23 mouse cellular contexts compared by ENCODE assay signal in genomic region chr9:61406343-61406742, GRCm38 (mm10). TPM values are rescaled to one million over a fixed set of nuclear protein-coding genes. Genes with fewer than 3 reads are reported as not detected.
DNase-seq lines count a peak whose midpoint lies in the region; ATAC-seq and TF ChIP-seq lines count a peak whose summit lies in the region.
"Had no signal": no experiment of that assay in that cellular context is flagged by ENCODE, and none has a peak within 500 bp of the region (broad histone marks: within the 10 kb centered on the region; RNA-seq: fewer than 3 reads in every experiment).

No protein-coding gene starts in this region.

- ATAC-seq in hindbrain, postnatal 0 days = no peak
- ATAC-seq in midbrain, embryonic 14.5 days (ENCODE audit: low FRiP score, low TSS enrichment) = no peak
- no peak for ATAC-seq in midbrain, embryonic 11.5 days (ENCODE audit: low FRiP score)
- no peak for ATAC-seq in hindbrain, embryonic 14.5 days (ENCODE audit: low FRiP score)
- ATAC-seq in liver, postnatal 0 days = no peak
- ATAC-seq: Patski had no signal

- no peak overlapping the region for H3K4me2 ChIP-seq in hindbrain, postnatal 0 days (ENCODE audit: low read depth, low read length)
- no peak overlapping the region for H3K4me2 ChIP-seq in midbrain, embryonic 14.5 days (ENCODE audit: low read length)
- H3K4me2 ChIP-seq in midbrain, embryonic 11.5 days = no peak overlapping the region
- H3K4me2 ChIP-seq in hindbrain, embryonic 14.5 days (replicated peaks) = no peak overlapping the region
- no peak overlapping the region for H3K4me2 ChIP-seq in liver, postnatal 0 days (ENCODE audit: low read depth, low read length)
- H3K4me2 ChIP-seq: heart, embryonic 12.5 days; liver, embryonic 11.5 days had no signal

- H3K4me1 ChIP-seq in hindbrain, embryonic 10.5 days (replicated peaks) = peaks cover 69% of the 10 kb centered on the region
- peaks cover 36% of the 10 kb centered on the region for H3K4me1 ChIP-seq in hindbrain, postnatal 0 days (ENCODE audit: insufficient read depth, low read length)
- H3K4me1 ChIP-seq in midbrain, embryonic 14.5 days (ENCODE audit: control insufficient read depth, insufficient read depth, low read length) = peaks cover 53% of the 10 kb centered on the region
- H3K4me1 ChIP-seq in midbrain, embryonic 11.5 days (ENCODE audit: control insufficient read depth, insufficient read depth, low read length) = peaks cover 49% of the 10 kb centered on the region
- peaks cover 57% of the 10 kb centered on the region for H3K4me1 ChIP-seq in hindbrain, embryonic 14.5 days (replicated peaks; ENCODE audit: control insufficient read depth, insufficient read depth, low read length)
- no peaks in the 10 kb centered on the region for H3K4me1 ChIP-seq in liver, postnatal 0 days (ENCODE audit: insufficient read depth)

- WGBS in hindbrain, embryonic 10.5 days = 71% methylated on average over 1 of the region's 1 CpGs
- 93% methylated on average over 1 of the region's 1 CpGs for WGBS in hindbrain, postnatal 0 days
- 83% methylated on average over 1 of the region's 1 CpGs for WGBS in midbrain, embryonic 14.5 days
- WGBS in midbrain, embryonic 11.5 days = 77% methylated on average over 1 of the region's 1 CpGs
- WGBS in hindbrain, embryonic 14.5 days = 83% methylated on average over 1 of the region's 1 CpGs
- 89% methylated on average over 1 of the region's 1 CpGs for WGBS in liver, postnatal 0 days (ENCODE audit: insufficient replicate concordance)

- no peak overlapping the region for H3K9ac ChIP-seq in hindbrain, postnatal 0 days (replicated peaks; ENCODE audit: low read length)
- no peak overlapping the region for H3K9ac ChIP-seq in midbrain, embryonic 14.5 days (replicated peaks; ENCODE audit: low read length)
- H3K9ac ChIP-seq in midbrain, embryonic 11.5 days (ENCODE audit: low read length) = no peak overlapping the region
- no peak overlapping the region for H3K9ac ChIP-seq in hindbrain, embryonic 14.5 days
- H3K9ac ChIP-seq in liver, postnatal 0 days (replicated peaks) = no peak overlapping the region
- H3K9ac ChIP-seq: heart, embryonic 12.5 days had no signal

- DNase-seq in hindbrain, embryonic 10.5 days (ENCODE audit: low spot score) = no peak
- DNase-seq in hindbrain, postnatal 0 days (ENCODE audit: low spot score) = no peak
- no peak for DNase-seq in midbrain, embryonic 14.5 days
- DNase-seq in midbrain, embryonic 11.5 days (ENCODE audit: low spot score, missing footprints) = no peak
- DNase-seq in hindbrain, embryonic 14.5 days (ENCODE audit: low spot score) = no peak
- DNase-seq in right cerebral cortex, postnatal 25 days = no peak
- no peak for DNase-seq in liver, postnatal 0 days
- DNase-seq: adrenal gland, postnatal 36 days; B cell, adult 2 months; cerebellum, adult 9-10 months; gastrocnemius, postnatal 10 days; heart, postnatal 10 days; kidney, adult 18-20 months; lung, adult 18-20 months; lung, postnatal 10 days; retina, postnatal 1 day; right cerebral cortex, postnatal 4 days; thymus, postnatal 14 days had no signal

- H3K9me3 ChIP-seq in hindbrain, embryonic 10.5 days = no peaks in the 10 kb centered on the region
- no peaks in the 10 kb centered on the region for H3K9me3 ChIP-seq in hindbrain, postnatal 0 days (ENCODE audit: low read length)
- no peaks in the 10 kb centered on the region for H3K9me3 ChIP-seq in midbrain, embryonic 14.5 days (ENCODE audit: control insufficient read depth, low read length)
- no peaks in the 10 kb centered on the region for H3K9me3 ChIP-seq in midbrain, embryonic 11.5 days (ENCODE audit: control insufficient read depth, low read length)
- H3K9me3 ChIP-seq in hindbrain, embryonic 14.5 days (ENCODE audit: control insufficient read depth, low read length) = no peaks in the 10 kb centered on the region
- H3K9me3 ChIP-seq in liver, postnatal 0 days (ENCODE audit: low read length) = no peaks in the 10 kb centered on the region
- H3K9me3 ChIP-seq: G1E had no signal

- no peak for TF ChIP-seq EP300 in liver, postnatal 0 days (IDR thresholded peaks at IDR 0.05; ENCODE audit: low read depth)

- no peaks in the 10 kb centered on the region for H3K27me3 ChIP-seq in hindbrain, embryonic 10.5 days (ENCODE audit: insufficient read depth, poor library complexity, severe bottlenecking)
- no peaks in the 10 kb centered on the region for H3K27me3 ChIP-seq in hindbrain, postnatal 0 days (ENCODE audit: insufficient read depth, low read length)
- H3K27me3 ChIP-seq in midbrain, embryonic 14.5 days (ENCODE audit: control insufficient read depth, insufficient read depth, low read length) = no peaks in the 10 kb centered on the region
- no peaks in the 10 kb centered on the region for H3K27me3 ChIP-seq in midbrain, embryonic 11.5 days (ENCODE audit: control insufficient read depth, insufficient read depth, low read length)
- H3K27me3 ChIP-seq in hindbrain, embryonic 14.5 days (ENCODE audit: control insufficient read depth, insufficient read depth, low read length) = no peaks in the 10 kb centered on the region
- H3K27me3 ChIP-seq in liver, postnatal 0 days (ENCODE audit: insufficient read depth, low read length) = no peaks in the 10 kb centered on the region
- H3K27me3 ChIP-seq: CH12.LX, Patski had no signal

- TF ChIP-seq CTCF in hindbrain, postnatal 0 days (IDR thresholded peaks at IDR 0.05; ENCODE audit: low read depth) = no peak
- no peak for TF ChIP-seq CTCF in liver, postnatal 0 days (IDR thresholded peaks at IDR 0.05; ENCODE audit: low read depth)

- H3K36me3 ChIP-seq in hindbrain, embryonic 10.5 days = peaks cover 100% of the 10 kb centered on the region
- H3K36me3 ChIP-seq in hindbrain, postnatal 0 days (ENCODE audit: insufficient read depth, low read length) = peaks cover 26% of the 10 kb centered on the region
- peaks cover 77% of the 10 kb centered on the region for H3K36me3 ChIP-seq in midbrain, embryonic 14.5 days (ENCODE audit: control insufficient read depth, insufficient read depth, low read length)
- H3K36me3 ChIP-seq in midbrain, embryonic 11.5 days (ENCODE audit: control insufficient read depth, insufficient read depth, low read length) = peaks cover 59% of the 10 kb centered on the region
- H3K36me3 ChIP-seq in hindbrain, embryonic 14.5 days (replicated peaks; ENCODE audit: control insufficient read depth, insufficient read depth) = peaks cover 74% of the 10 kb centered on the region
- H3K36me3 ChIP-seq in liver, postnatal 0 days (replicated peaks; ENCODE audit: insufficient read depth, low read length) = peaks cover 73% of the 10 kb centered on the region

- H3K27ac ChIP-seq in hindbrain, embryonic 10.5 days = 0 out of 2 replicates have a peak overlapping the region, but pooled peaks have one; percentile 36
- H3K27ac ChIP-seq in hindbrain, postnatal 0 days = no peak overlapping the region; the same call in 1 of the 2 replicates
- peak overlapping the region; percentile 75 for H3K27ac ChIP-seq in midbrain, embryonic 14.5 days (replicated peaks; ENCODE audit: low read depth, low read length)
- H3K27ac ChIP-seq in midbrain, embryonic 11.5 days (ENCODE audit: low read depth, low read length) = no peak overlapping the region
- peak overlapping the region; percentile 88 for H3K27ac ChIP-seq in hindbrain, embryonic 14.5 days
- H3K27ac ChIP-seq in liver, postnatal 0 days (ENCODE audit: low read depth) = no peak overlapping the region

- no peak overlapping the region for H3K4me3 ChIP-seq in hindbrain, embryonic 10.5 days
- no peak overlapping the region for H3K4me3 ChIP-seq in hindbrain, postnatal 0 days (ENCODE audit: low read length)
- H3K4me3 ChIP-seq in midbrain, embryonic 14.5 days (replicated peaks; ENCODE audit: low read depth, low read length) = no peak overlapping the region
- no peak overlapping the region for H3K4me3 ChIP-seq in midbrain, embryonic 11.5 days (ENCODE audit: low read depth, low read length)
- no peak overlapping the region for H3K4me3 ChIP-seq in hindbrain, embryonic 14.5 days (replicated peaks; ENCODE audit: low read length)
- H3K4me3 ChIP-seq in liver, postnatal 0 days (ENCODE audit: low read depth, low read length) = no peak overlapping the region
- H3K4me3 ChIP-seq: heart, embryonic 12.5 days had no signal

RNA-seq across cellular contexts. Expression of gene Tle3, which starts 34.2 kb away (rescaled TPM):
- polyA plus RNA-seq in hindbrain, embryonic 10.5 days (2016; fragmentation: Nextera tagmentation; extraction: Ambion mirVana) = 47.4 and 56.0 TPM in 2 replicates
- total RNA-seq in hindbrain, postnatal 0 days (2014; rRNA removed) = 74.1 and 81.3 TPM in 2 replicates
- polyA plus RNA-seq in hindbrain, postnatal 0 days (2015; fragmentation: Nextera tagmentation; extraction: Ambion mirVana) = 15.5 and 17.7 TPM in 2 replicates
- 36.4 and 43.8 TPM in 2 replicates for polyA plus RNA-seq in midbrain, embryonic 14.5 days (2014; fragmentation: Nextera tagmentation; extraction: Ambion mirVana)
- 38.2 and 38.9 TPM in 2 replicates for polyA plus RNA-seq in midbrain, embryonic 11.5 days (2014; fragmentation: Nextera tagmentation; extraction: Ambion mirVana)
- 22.4 and 23.9 TPM in 2 replicates for polyA plus RNA-seq in hindbrain, embryonic 14.5 days (2014; fragmentation: Nextera tagmentation; extraction: Ambion mirVana)
- polyA plus RNA-seq in liver, postnatal 0 days (2015; fragmentation: Nextera tagmentation; extraction: Ambion mirVana) = 3.2 and 3.6 TPM in 2 replicates

Comparison
In these comparisons a context has a peak if more than half of its experiments do, and no peak if none do; other contexts are left out.
1. H3K27ac ChIP-seq: peak in hindbrain, embryonic 10.5 days (single experiment), midbrain, embryonic 14.5 days (single experiment) and hindbrain, embryonic 14.5 days (single experiment); none in hindbrain, postnatal 0 days (single experiment), midbrain, embryonic 11.5 days (single experiment) and liver, postnatal 0 days (single experiment).